Mouse (Mus musculus) embryonic facial prominence, embryonic 15.5 days (tissue): ENCODE results near the gene Slmap. TPM values are rescaled to one million over a fixed set of nuclear protein-coding genes. Genes with fewer than 3 reads are reported as not detected.
"Not testable (repeated sequence)": the region's sequence is repeated elsewhere in the genome, so short reads cannot be mapped to it uniquely, and the experiment has no call there.

Experiments used
- ATAC-seq: fragments of 200-750 bp; cut with Nextera tagmentation; 2 replicates; pipeline ENCODE4 v1.8.0; 2017; ENCODE audit warnings: low read depth, moderate TSS enrichment; ENCODE audit not compliant: insufficient number of reproducible peaks, low FRiP score, low TSS enrichment
- H3K27ac ChIP-seq: fragments of 300-500 bp; sonication (generic); replicated peaks from 2 replicates; pipeline ENCODE4 v1.5.1; 2015; ENCODE audit warnings: mild to moderate bottlenecking, inconsistent platforms
- H3K27me3 ChIP-seq: fragments of 300-500 bp; sonication (generic); 2 replicates; pipeline ENCODE4 v1.6.1; 2015; ENCODE audit warnings: inconsistent platforms
- H3K36me3 ChIP-seq: fragments of 300-500 bp; sonication (generic); 2 replicates; pipeline ENCODE4 v1.6.1; 2015; ENCODE audit warnings: mild to moderate bottlenecking, inconsistent platforms
- H3K4me1 ChIP-seq: fragments of 300-500 bp; sonication (generic); 2 replicates; pipeline ENCODE4 v1.6.1; 2015; ENCODE audit warnings: inconsistent platforms
- H3K4me2 ChIP-seq: fragments of 300-500 bp; sonication (generic); replicated peaks from 2 replicates; pipeline ENCODE4 v1.6.1; 2015; ENCODE audit warnings: mild to moderate bottlenecking, inconsistent platforms
- H3K4me3 ChIP-seq: fragments of 300-500 bp; sonication (generic); replicated peaks from 2 replicates; pipeline ENCODE4 v1.5.1; 2015; ENCODE audit warnings: mild to moderate bottlenecking, inconsistent platforms
- H3K9ac ChIP-seq: fragments of 300-500 bp; sonication (generic); 2 replicates; pipeline ENCODE4 v1.6.1; 2015; ENCODE audit warnings: inconsistent platforms
- H3K9me3 ChIP-seq: fragments of 300-500 bp; sonication (generic); replicated peaks from 2 replicates; pipeline ENCODE4 v1.6.1; 2016; ENCODE audit warnings: inconsistent platforms
- WGBS: fragments of 180-500 bp; shearing (Covaris S2); methylation state at CpG from one replicate; pipeline ENCODE4 v1.1.7; 2015; 5-methylcytosine and 5-hydroxymethylcytosine counted together
- polyA plus RNA-seq: library from polyadenylated mRNA; unstranded; fragments of >200 nt; fragmentation: Nextera tagmentation; extraction: Ambion mirVana; gene quantifications from 2 replicates; pipeline ENCODE4 v1.2.1, GENCODE M21; 2015

The Slmap gene
- polyA plus RNA-seq, 1 experiment from 2014 or later: 19.5 TPM

DNA sequence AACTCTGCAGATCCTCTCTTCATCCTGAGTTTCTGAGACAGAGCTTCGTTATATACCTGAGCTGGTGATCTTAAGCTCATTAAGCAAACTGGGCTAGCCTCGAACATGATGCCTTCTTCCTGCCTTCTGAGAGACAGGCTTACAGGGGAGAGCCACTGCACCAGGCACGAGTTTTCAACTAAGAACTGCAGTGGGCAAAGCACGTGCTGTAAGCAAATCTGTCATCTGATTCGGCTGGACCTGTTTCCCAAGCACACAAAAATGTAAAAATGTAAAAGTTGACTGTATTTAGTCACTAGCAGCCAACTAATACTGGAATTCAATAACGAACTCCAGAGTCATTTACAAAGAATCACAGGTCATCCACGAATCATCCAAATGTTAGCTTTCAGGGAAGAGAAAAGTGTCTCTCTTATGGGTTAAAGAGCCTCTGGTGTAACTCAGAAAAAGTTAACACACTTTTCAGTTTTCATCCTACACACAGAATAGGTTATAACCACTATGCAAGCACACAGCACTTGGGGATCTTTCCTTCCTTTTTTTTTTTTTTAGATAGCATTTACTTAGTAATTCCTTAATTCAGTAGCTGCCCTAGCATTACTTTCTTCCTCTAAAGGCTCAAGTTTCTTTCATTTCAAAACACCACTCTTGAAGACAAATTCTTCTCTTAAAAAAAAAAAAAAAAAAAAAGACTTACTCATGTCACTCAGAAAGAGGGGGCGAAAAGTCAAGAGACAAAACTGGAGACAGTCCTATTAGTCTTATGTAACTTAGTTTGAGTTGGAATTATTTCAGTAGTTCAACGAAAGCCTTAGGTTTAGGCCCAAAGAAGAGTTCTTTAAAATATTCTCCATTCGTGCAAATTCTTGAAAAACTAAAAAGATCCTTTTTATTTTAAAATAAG lies 3.1 kb downstream of the Slmap start:
- H3K9ac ChIP-seq: no peak overlapping the region
- no peaks in the 10 kb centered on the region for H3K27me3 ChIP-seq
- H3K4me3 ChIP-seq: no peak overlapping the region
- no peaks in the 10 kb centered on the region for H3K36me3 ChIP-seq
- H3K4me1 ChIP-seq: peaks cover 29% of the 10 kb centered on the region
- ATAC-seq: no peak
- no peak overlapping the region for H3K27ac ChIP-seq
- no peaks in the 10 kb centered on the region for H3K9me3 ChIP-seq
- 0 out of 2 replicates have a peak overlapping the region, but pooled peaks have one; percentile 6 for H3K4me2 ChIP-seq
- 61% methylated on average over 10 of the region's 10 CpGs for WGBS

DNA sequence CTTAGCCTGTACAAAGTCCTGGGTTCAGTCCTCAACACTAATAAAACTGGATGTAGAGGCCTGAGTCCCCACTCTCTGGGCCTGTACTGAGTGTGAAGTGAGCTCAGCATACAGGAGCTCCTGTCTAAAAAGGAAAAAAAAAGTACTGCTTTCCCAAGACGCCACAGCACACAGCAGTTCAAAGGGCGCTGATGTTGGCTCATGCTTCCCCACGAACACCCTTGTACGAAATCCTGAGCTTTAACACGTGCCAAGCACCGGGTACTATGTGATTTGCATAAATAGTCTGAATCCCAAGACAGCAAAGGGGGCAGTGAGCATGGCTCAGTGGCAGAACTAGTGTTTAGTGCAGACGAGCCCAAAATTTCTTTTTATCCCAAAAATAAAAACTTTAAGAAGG lies 4.4 kb downstream of the Slmap start:
- 58% methylated on average over 7 of the region's 7 CpGs for WGBS
- no peak for ATAC-seq
- Histone ChIP-seq H3K4me1 (peaks cover 29% of the 10 kb centered on the region), H3K27me3 (no peaks in the 10 kb centered on the region), H3K4me2 (no peak overlapping the region), H3K9me3 (no peaks in the 10 kb centered on the region), H3K9ac (no peak overlapping the region), H3K4me3 (no peak overlapping the region), H3K27ac (no peak overlapping the region), H3K36me3 (no peaks in the 10 kb centered on the region)

DNA sequence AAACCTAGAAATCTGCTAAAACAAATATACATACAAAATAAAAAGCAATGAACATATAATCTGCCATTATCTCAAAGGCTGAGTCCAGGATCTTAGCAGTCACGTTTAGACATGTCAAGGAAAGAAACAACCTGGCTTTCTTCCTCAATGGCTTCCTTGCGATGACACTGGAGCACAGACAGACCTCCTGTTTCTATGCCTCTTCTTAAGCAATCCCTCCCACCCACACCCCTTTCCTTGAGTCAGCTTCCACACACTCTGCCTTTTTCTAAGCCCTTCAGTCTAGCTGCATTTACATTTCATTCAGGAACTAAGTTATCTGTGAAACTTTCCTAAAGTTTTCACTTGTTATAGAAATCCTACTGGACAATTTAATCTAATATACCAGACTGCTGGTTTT lies 6.4 kb downstream of the Slmap start:
- Histone ChIP-seq H3K4me2 (no peak overlapping the region), H3K9me3 (no peaks in the 10 kb centered on the region), H3K4me3 (no peak overlapping the region), H3K27ac (no peak overlapping the region), H3K9ac (no peak overlapping the region), H3K4me1 (peaks cover 24% of the 10 kb centered on the region), H3K36me3 (no peaks in the 10 kb centered on the region), H3K27me3 (no peaks in the 10 kb centered on the region)
- WGBS: 62% methylated on average over 2 of the region's 2 CpGs
- no peak for ATAC-seq

DNA sequence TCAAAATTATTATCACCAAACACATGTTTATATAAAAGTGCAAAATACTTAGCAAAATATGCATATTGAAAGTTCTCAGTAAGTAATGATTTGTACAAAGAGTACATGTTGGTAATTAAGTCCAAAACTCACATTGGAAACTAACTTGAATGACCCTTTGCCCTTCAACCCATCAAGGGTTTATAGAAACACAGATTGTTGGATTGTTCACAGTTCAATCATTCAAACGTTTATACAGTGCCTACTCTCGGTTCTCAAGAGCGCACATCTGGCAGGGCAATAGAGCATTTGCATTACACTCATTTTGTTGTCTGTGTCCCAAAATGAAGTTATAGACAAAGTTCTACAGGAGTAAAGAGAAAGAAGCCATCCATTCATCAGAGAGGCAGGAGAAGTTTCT lies 8.8 kb downstream of the Slmap start:
- Histone ChIP-seq H3K27ac (no peak overlapping the region), H3K9me3 (no peaks in the 10 kb centered on the region)

DNA sequence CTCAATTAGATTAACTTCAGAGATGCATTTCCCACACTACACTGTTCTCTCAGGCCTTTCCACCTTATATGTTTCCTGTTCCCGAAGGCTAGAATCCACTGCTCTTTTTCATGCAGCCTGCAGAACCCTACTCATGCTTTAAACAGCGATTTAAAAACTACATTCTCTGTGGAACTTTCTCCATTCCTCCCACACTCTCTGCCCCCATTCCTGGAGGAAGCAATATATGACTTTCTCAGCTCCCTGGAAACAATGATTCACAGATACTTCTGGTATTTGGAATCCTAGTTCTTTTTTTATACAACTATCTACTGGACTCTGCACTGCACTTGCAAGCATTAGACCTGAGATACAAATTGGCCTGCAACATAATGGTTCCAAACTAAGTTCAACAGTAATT lies 11.6 kb downstream of the Slmap start:
- no peaks in the 10 kb centered on the region for H3K36me3 ChIP-seq
- H3K4me3 ChIP-seq: no peak overlapping the region
- 62% methylated on average over 2 of the region's 2 CpGs for WGBS
- H3K9me3 ChIP-seq: no peaks in the 10 kb centered on the region
- no peaks in the 10 kb centered on the region for H3K27me3 ChIP-seq
- H3K4me1 ChIP-seq: no peaks in the 10 kb centered on the region; the same call in 1 of the 2 replicates
- no peak for ATAC-seq
- H3K4me2 ChIP-seq: no peak overlapping the region
- no peak overlapping the region for H3K27ac ChIP-seq
- no peak overlapping the region for H3K9ac ChIP-seq

More for the DNA sequence above, 8.8 kb downstream of the Slmap start:
- 50% methylated on average over 3 of the region's 3 CpGs for WGBS
- H3K27me3 ChIP-seq: no peaks in the 10 kb centered on the region
- ATAC-seq: no peak
- peaks cover 10% of the 10 kb centered on the region for H3K4me1 ChIP-seq
- no peak overlapping the region for H3K4me3 ChIP-seq
- H3K36me3 ChIP-seq: no peaks in the 10 kb centered on the region
- no peak overlapping the region for H3K4me2 ChIP-seq
- H3K9ac ChIP-seq: no peak overlapping the region

DNA sequence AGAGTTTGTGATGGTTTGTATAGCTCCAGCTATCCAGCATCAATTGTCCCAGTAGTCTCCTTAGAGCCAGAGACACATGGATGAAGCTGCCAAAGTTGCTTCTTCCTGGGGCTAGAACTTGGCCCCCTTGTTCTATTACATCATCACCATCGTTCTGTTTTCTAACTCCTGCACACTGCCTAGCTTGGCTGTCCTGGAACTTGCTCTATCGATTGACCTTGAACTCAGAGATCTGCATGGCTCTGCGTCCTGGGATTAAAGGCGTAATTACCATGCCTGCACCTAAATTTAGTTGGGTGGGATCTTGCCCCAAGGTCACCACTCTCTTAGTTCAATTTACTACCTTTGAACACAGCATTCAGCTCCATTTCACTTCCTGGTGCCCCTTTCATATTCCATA lies 14.9 kb downstream of the Slmap start:
- Histone ChIP-seq H3K27ac (no peak overlapping the region), H3K9ac (no peak overlapping the region), H3K9me3 (no peaks in the 10 kb centered on the region), H3K36me3 (no peaks in the 10 kb centered on the region), H3K4me3 (no peak overlapping the region), H3K27me3 (no peaks in the 10 kb centered on the region), H3K4me2 (no peak overlapping the region), H3K4me1 (no peaks in the 10 kb centered on the region; the same call in 1 of the 2 replicates)
- 89% methylated on average over 4 of the region's 4 CpGs for WGBS
- ATAC-seq: no peak

DNA sequence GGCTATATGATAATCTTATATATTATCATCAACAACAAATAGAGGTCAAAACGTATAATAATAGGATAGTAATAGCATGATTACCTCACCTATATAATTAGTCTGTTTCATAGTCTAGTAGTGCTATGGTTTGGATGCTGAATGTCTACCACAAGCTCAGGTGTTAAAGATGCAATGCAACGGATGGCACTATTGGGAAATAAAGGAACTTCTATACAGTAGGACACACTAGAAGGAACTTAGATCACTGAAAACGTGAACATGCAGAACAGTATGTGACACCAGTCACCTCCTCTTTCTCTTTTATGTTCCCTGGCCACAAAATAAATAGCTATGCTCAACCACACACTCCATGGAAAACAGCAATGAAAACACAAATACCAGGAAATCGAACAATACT lies 16.9 kb downstream of the Slmap start:
- H3K27me3 ChIP-seq: no peaks in the 10 kb centered on the region
- 81% methylated on average over 4 of the region's 4 CpGs for WGBS
- ATAC-seq: no peak

DNA sequence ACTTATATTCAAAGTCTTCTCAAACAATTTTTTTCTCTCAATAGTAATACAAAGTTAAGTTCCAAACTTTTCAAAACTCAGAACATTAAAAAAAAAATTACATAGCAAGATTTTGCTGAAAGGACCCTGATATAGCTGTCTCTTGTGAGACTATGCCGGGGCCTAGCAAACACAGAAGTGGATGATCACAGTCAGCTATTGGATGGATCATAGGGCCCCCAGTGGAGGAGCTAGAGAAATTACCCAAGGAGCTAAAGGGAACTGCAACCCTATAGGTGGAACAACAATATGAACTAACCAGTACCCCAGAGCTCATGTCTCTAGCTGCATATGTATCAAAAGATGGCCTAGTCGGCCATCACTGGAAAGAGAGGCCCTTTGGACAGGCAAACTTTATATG lies 18.5 kb downstream of the Slmap start:
- not testable (repeated sequence) for H3K36me3 ChIP-seq, H3K4me3 ChIP-seq, H3K27me3 ChIP-seq, H3K27ac ChIP-seq, H3K9me3 ChIP-seq, H3K4me1 ChIP-seq, H3K4me2 ChIP-seq, H3K9ac ChIP-seq, ATAC-seq
- 74% methylated on average over 2 of the region's 2 CpGs for WGBS

More for the DNA sequence above, 16.9 kb downstream of the Slmap start:
- Histone ChIP-seq H3K9ac (no peak overlapping the region), H3K4me1 (no peaks in the 10 kb centered on the region; the same call in 1 of the 2 replicates), H3K27ac (no peak overlapping the region), H3K4me3 (no peak overlapping the region), H3K36me3 (no peaks in the 10 kb centered on the region), H3K9me3 (no peaks in the 10 kb centered on the region), H3K4me2 (no peak overlapping the region)

DNA sequence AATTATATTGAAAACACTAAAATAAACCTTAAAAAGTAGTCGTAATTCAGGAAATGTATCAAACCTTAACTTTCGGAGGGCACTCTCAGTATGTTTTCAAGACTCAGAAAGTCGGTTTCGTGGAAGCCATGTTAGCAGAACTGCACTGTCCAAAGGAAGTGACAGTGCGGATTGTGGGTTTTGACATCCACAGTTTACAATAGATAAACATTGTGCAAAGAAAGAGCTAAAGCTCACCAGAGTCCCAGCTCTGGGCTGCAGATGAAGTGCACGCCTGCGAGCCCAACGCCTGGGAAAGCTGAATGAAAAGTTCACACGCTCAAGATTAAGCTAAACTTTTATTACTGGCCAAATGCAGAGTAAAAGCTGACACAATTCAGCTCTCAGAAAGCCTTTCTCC lies 18.9 kb downstream of the Slmap start:
- H3K4me3 ChIP-seq: no peak overlapping the region
- no peaks in the 10 kb centered on the region for H3K36me3 ChIP-seq
- H3K27ac ChIP-seq: no peak overlapping the region
- H3K4me2 ChIP-seq: no peak overlapping the region
- H3K9ac ChIP-seq: no peak overlapping the region
- ATAC-seq: no peak
- H3K27me3 ChIP-seq: no peaks in the 10 kb centered on the region
- no peaks in the 10 kb centered on the region for H3K9me3 ChIP-seq
- WGBS: 76% methylated on average over 9 of the region's 9 CpGs
- H3K4me1 ChIP-seq: no peaks in the 10 kb centered on the region

DNA sequence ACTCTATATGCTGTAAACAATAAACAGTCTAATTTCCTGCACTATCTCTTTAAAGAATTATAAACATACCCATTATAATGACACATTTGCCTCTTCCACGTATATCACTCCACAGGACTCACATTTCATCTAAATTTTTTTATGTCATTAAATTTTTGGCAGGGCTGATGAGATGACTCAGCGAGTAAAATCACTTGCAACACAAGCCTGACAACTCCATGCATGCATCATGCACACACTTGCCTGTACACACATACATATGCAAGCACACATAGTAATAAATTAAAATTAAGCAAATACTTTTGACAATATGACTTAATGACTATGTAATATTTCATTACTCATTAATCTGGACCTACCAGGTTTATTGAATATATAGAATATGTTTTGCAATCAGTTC lies 24.2 kb downstream of the Slmap start:
- Histone ChIP-seq H3K36me3 (no peaks in the 10 kb centered on the region), H3K9me3 (no peaks in the 10 kb centered on the region), H3K4me3 (no peak overlapping the region)

DNA sequence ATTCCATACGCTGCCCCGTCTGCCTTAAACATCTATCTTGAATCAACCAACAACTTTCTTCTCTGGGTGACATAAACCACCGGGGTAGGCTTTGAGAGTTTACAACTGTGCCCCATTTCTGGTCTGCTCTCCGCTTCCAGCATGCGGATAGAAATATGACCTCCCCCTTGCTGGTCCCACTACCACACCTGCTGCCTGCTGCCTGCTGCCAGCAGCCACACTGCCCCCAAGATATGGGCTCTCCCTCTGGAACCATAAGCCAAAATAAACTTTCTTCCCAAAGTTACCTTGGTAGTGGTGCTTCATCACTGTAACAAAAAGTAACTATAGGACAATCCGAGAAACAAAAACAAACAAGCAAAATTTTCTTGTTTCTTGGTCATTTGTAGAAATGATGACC lies 26.6 kb downstream of the Slmap start:
- Histone ChIP-seq H3K4me1 (no peaks in the 10 kb centered on the region), H3K9ac (no peak overlapping the region), H3K36me3 (no peaks in the 10 kb centered on the region), H3K4me2 (no peak overlapping the region), H3K27me3 (no peaks in the 10 kb centered on the region), H3K9me3 (no peaks in the 10 kb centered on the region), H3K27ac (no peak overlapping the region), H3K4me3 (no peak overlapping the region)
- WGBS: 85% methylated on average over 6 of the region's 6 CpGs
- ATAC-seq: no peak

More for the DNA sequence above, 24.2 kb downstream of the Slmap start:
- Histone ChIP-seq H3K27ac (no peak overlapping the region), H3K9ac (no peak overlapping the region), H3K4me2 (no peak overlapping the region), H3K4me1 (no peaks in the 10 kb centered on the region), H3K27me3 (no peaks in the 10 kb centered on the region)
- 59% methylated on average over 2 of the region's 2 CpGs for WGBS
- ATAC-seq: no peak

DNA sequence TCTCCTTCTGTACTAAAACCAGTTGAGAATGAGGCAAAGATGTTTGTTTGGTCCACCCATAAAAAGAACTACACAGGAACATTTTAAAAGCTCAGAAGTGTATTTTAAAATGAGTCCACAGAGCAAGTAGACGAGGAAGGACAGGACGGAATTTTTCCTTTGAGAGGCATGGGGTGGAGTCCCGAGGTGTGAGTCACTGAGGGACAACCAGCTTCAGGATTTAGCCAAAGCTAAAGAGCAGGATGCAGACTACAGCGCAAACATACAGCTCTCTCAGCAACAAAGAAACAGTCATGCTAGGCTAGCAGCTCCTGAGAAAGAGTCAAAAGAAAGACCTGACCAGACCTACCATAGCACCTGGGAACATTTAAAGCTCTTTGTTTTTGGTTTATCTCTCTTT lies 27.4 kb downstream of the Slmap start:
- no peaks in the 10 kb centered on the region for H3K4me1 ChIP-seq
- no peak overlapping the region for H3K4me3 ChIP-seq
- no peaks in the 10 kb centered on the region for H3K36me3 ChIP-seq
- WGBS: 68% methylated on average over 4 of the region's 4 CpGs
- H3K9ac ChIP-seq: no peak overlapping the region
- no peak overlapping the region for H3K4me2 ChIP-seq
- no peak for ATAC-seq
- no peaks in the 10 kb centered on the region for H3K9me3 ChIP-seq
- H3K27ac ChIP-seq: no peak overlapping the region
- H3K27me3 ChIP-seq: no peaks in the 10 kb centered on the region
